Mouse (Mus musculus): ENCODE data around the gene Khdc3.

DNA sequence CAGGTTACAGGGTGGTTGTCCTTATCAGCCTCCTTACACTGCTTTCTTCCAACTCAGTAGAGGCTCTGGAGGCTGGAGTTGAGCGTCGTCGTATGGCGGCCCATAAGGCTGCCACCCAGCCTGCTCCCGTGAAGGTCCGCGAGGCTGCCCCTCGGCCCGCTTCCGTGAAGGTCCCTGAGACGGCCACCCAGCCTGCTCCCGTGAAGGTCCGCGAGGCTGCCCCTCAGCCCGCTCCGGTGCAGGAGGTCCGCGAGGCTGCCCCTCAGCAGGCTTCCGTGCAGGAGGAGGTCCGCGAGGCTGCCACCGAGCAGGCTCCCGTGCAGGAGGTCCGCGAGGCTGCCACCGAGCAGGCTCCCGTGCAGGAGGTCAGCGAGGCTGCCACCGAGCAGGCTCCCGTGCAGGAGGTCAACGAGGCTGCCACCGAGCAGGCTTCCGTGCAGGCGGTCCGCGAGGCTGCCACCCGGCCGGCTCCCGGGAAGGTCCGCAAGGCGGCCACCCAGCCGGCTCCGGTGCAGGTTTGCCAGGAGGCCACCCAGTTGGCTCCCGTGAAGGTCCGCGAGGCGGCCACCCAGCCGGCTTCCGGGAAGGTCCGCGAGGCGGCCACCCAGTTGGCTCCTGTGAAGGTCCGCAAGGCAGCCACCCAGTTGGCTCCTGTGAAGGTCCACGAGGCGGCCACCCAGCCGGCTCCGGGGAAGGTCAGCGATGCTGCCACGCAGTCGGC is 1.7 kb downstream of the Khdc3 start:
- TF ChIP-seq CTCF (IDR thresholded peaks at IDR 0.05; ENCODE audit: borderline replicate concordance, control insufficient read depth, extremely low read depth, insufficient read depth, low read length, poor library complexity) = no peak
- TF ChIP-seq POLR2A (IDR thresholded peaks at IDR 0.05; ENCODE audit: control insufficient read depth, extremely low read depth, insufficient read depth, low read length, poor library complexity) = no peak
